Mouse (Mus musculus) liver, embryonic 14.5 days (tissue): ENCODE results near the gene Ttpal. TPM values are rescaled to one million over a fixed set of nuclear protein-coding genes. Genes with fewer than 3 reads are reported as not detected.

Experiments
- ATAC-seq: fragments of 200-750 bp; cut with Nextera tagmentation; 2 replicates; pipeline ENCODE4 v1.8.0; 2017; ENCODE audit warnings: moderate number of reproducible peaks, mild to moderate bottlenecking, moderate library complexity; ENCODE audit not compliant: insufficient read depth
- DNase-seq, 3 experiments: peaks; one replicate each; pipeline ENCODE4 v3.0.0-alpha.2; 2012 to 2013; ENCODE audit warnings: low read depth in 3 of 3, low spot score in 3 of 3
- H3K27ac ChIP-seq: fragments of 300-500 bp; sonication (generic); 2 replicates; pipeline ENCODE4 v1.5.1; 2014; ENCODE audit warnings: moderate library complexity, mild to moderate bottlenecking, control low read depth, inconsistent platforms
- H3K27me3 ChIP-seq: fragments of 300-500 bp; sonication (generic); 2 replicates; pipeline ENCODE4 v1.6.1; 2014; ENCODE audit warnings: mild to moderate bottlenecking, low read length, moderate library complexity; ENCODE audit not compliant: control insufficient read depth, insufficient read depth
- H3K36me3 ChIP-seq: fragments of 300-500 bp; sonication (generic); replicated peaks from 2 replicates; pipeline ENCODE4 v1.6.1; 2014; ENCODE audit warnings: low read depth; ENCODE audit not compliant: control insufficient read depth, insufficient read depth
- H3K4me1 ChIP-seq, 2 experiments: fragments of 200-500 bp in 1 of 2; fragments of 300-500 bp in 1 of 2; sonication (generic) in 1 of 2; replicated peaks; 2 replicates each; pipeline ENCODE4 v1.6.1; 2012 to 2014; ENCODE audit warnings: antibody characterized with exemption in 1 of 2, inconsistent platforms in 1 of 2, low read length in 1 of 2; ENCODE audit not compliant: control insufficient read depth in 2 of 2, insufficient read depth in 2 of 2
- H3K4me2 ChIP-seq: fragments of 300-500 bp; sonication (generic); 2 replicates; pipeline ENCODE4 v1.6.1; 2014; ENCODE audit warnings: low read depth, mild to moderate bottlenecking, control low read depth, moderate library complexity
- H3K4me3 ChIP-seq, 2 experiments: fragments of 200-500 bp in 1 of 2; fragments of 300-500 bp in 1 of 2; sonication (generic) in 1 of 2; 2 replicates each; pipeline ENCODE4 v1.5.1; 2012 to 2014; ENCODE audit warnings: low read depth in 2 of 2, low read length in 2 of 2, mild to moderate bottlenecking in 2 of 2, control low read depth in 1 of 2, inconsistent platforms in 1 of 2, moderate library complexity in 1 of 2; ENCODE audit not compliant: insufficient read depth in 1 of 2
- H3K9ac ChIP-seq: fragments of 300-500 bp; sonication (generic); replicated peaks from 2 replicates; pipeline ENCODE4 v1.6.1; 2014; ENCODE audit warnings: mild to moderate bottlenecking, control low read depth, moderate library complexity
- H3K9me3 ChIP-seq: fragments of 300-500 bp; sonication (generic); 2 replicates; pipeline ENCODE4 v1.6.1; 2016; ENCODE audit warnings: low read length, mixed read lengths; ENCODE audit not compliant: control insufficient read depth
- CTCF ChIP-seq: IDR thresholded peaks from 2 replicates; pipeline ENCODE4 v1.5.1; 2016; ENCODE audit warnings: antibody characterized with exemption, low read depth, control low read depth
- EP300 ChIP-seq: IDR thresholded peaks from 2 replicates; pipeline ENCODE4 v1.6.1; 2016; ENCODE audit warnings: antibody characterized with exemption, low read depth
- WGBS: fragments of 180-500 bp; shearing (Covaris S2); extraction: QIAGEN DNeasy Blood & Tissue Kit; methylation state at CpG from one replicate; pipeline ENCODE4 v1.1.7; 2014; ENCODE audit not compliant: insufficient replicate concordance; 5-methylcytosine and 5-hydroxymethylcytosine counted together
- polyA plus RNA-seq, 2 experiments: library from polyadenylated mRNA; depleted of rRNA in 1 of 2; stranded (reverse) in 1 of 2; unstranded in 1 of 2; fragments of >200 nt; fragmentation: Nextera tagmentation in 1 of 2; extraction: Ambion mirVana in 1 of 2; gene quantifications; 2 replicates each; pipeline versions ENCODE4 v1.2.1 to v1.2.3; 2012 to 2014

The Ttpal gene
- polyA plus RNA-seq, 2 experiments, result 5.3 to 10.0 TPM

DNA sequence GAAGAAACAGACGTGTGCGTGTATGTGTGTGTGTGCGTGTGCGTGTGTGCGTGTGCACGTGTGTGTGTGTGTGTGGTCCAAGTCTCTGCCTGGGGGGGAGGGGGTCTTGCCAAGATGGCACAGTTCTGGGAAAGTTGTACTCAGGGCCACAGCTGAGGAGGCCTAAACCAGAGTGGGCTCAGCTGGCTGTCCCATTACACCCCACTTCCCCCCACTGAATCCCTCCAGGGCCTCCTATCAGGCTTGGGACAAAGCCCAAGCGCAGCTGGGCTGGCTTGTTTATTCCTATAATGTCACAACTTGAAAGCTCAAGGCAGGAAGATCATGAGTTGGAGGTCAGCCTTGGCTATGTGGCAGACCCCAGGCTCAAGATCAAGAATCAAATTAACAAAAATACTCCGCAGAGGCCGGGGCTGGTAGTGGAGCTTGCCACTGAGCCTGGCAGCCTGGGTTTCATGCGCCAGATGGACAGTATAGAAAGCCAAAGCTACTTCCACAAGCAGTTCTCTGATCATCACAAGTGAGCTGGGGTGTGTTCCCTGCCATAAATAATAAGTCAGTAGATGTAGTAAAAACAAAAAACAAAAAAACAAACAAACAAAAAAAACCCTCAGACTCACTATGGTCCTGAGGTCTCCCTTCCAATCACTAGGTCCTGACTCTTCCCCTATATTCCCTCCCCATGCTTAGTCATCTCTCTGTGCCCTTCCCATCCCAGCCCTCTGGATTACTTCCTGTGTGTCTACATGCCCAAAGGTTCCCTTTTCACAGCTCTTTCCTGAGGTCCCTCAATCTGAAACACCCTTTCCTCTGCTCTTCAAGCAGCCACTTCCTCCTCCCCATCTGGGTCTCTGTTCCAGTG, 18.7 kb upstream of the Ttpal start:
- no peak for TF ChIP-seq CTCF
- TF ChIP-seq EP300, result no peak
- Histone ChIP-seq H3K27ac (no peak overlapping the region), H3K4me2 (no peak overlapping the region), H3K9ac (no peak overlapping the region), H3K4me1 (peaks cover 0 to 9% of the 10 kb centered on the region in 2 experiments; a peak in 2 of 4 replicates), H3K9me3 (no peaks in the 10 kb centered on the region), H3K4me3 (no peak overlapping the region), H3K36me3 (no peaks in the 10 kb centered on the region), H3K27me3 (no peaks in the 10 kb centered on the region)
- 79% methylated on average over 10 of the region's 10 CpGs for WGBS
- no peak for DNase-seq
- ATAC-seq, result no peak

DNA sequence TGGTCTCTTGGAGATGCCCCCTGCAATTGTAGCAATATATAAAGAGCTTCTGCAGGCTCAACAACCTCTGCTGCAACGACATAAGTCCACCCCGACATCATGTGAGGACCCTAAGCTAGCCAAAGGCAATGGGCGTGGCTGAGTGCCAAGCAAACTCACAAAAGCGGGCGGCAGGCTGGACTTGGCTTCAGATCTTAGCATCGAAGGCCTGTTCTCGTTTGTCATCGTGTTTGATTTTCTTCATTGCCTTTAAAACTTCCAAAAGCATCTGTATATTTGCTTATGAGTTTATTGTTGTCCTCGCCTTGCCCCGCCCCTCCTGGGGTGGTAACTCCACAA, 18.1 kb upstream of the Ttpal start:
- no peak overlapping the region for H3K4me2 ChIP-seq
- H3K9me3 ChIP-seq, result no peaks in the 10 kb centered on the region
- no peaks in the 10 kb centered on the region for H3K27me3 ChIP-seq
- ATAC-seq, result no peak
- TF ChIP-seq CTCF (no peak), EP300 (no peak)
- no peak overlapping the region for H3K4me3 ChIP-seq
- H3K27ac ChIP-seq, result no peak overlapping the region
- no peak overlapping the region for H3K9ac ChIP-seq
- H3K36me3 ChIP-seq, result no peaks in the 10 kb centered on the region
- H3K4me1 ChIP-seq, result peaks cover 0 to 10% of the 10 kb centered on the region in 2 experiments; a peak in 2 of 4 replicates
- no peak for DNase-seq
- WGBS, result 66% methylated on average over 10 of the region's 10 CpGs

GRCm38 (mm10) chr2:163586384-163587261, 15.5 kb upstream of the Ttpal start:
- WGBS, result 36% methylated on average over 19 of the region's 19 CpGs
- H3K36me3 ChIP-seq, result no peaks in the 10 kb centered on the region
- no peak overlapping the region for H3K4me2 ChIP-seq
- TF ChIP-seq CTCF (peak; percentile 94), EP300 (no peak)
- H3K9ac ChIP-seq, result no peak overlapping the region
- ATAC-seq (peak; percentile 71), DNase-seq (no peak)
- H3K4me3 ChIP-seq, result no peak overlapping the region
- H3K27ac ChIP-seq, result no peak overlapping the region
- no peaks in the 10 kb centered on the region for H3K27me3 ChIP-seq
- H3K9me3 ChIP-seq, result no peaks in the 10 kb centered on the region
- peaks cover 0 to 16% of the 10 kb centered on the region in 2 experiments; a peak in 2 of 4 replicates for H3K4me1 ChIP-seq

DNA sequence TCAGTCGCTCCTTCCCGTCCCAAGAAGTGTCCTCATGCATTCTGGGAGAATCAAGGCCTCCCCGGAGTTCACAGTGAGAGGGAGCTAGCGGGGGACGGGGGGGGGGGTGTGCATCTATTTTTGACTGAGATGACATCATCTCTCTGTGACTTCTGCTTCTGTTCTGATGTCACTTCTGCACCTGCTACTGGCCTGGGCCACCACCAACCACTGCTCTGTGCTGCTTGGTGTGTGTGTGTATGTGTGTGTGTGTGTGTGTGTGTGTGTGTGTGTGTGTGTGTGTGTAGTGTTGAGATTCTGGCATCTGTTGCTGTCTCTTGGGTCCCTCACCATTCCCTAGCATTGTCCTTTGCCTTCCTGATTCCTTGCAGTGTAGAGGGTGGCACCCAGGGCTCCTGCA, 14.6 kb upstream of the Ttpal start:
- WGBS, result 38% methylated on average over 5 of the region's 5 CpGs
- DNase-seq, result no peak

DNA sequence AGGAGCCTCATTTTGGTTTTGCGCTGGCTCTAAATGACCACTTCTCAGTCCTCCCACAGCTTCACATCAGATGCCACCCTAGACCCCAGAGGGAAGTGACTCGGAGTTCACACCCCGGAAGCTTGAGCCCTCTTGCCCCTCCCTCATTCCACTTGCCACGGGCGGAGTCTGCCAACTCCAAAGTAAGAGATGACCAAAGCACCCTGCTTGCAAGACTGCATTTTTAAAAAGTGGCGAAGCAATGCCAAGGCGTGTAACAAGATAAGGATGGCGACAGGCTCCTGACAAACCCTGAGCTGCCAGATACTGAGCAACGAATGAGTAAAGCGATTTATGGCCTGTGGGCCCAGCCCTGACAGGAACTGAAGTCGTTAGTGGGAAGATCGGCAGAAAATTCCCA, 11.9 kb upstream of the Ttpal start:
- Histone ChIP-seq H3K9me3 (no peaks in the 10 kb centered on the region), H3K27me3 (no peaks in the 10 kb centered on the region), H3K4me1 (peaks cover 0 to 23% of the 10 kb centered on the region in 2 experiments; a peak in 2 of 4 replicates), H3K9ac (no peak overlapping the region), H3K4me3 (no peak overlapping the region), H3K4me2 (no peak overlapping the region), H3K36me3 (no peaks in the 10 kb centered on the region), H3K27ac (no peak overlapping the region)
- WGBS, result 23% methylated on average over 12 of the region's 12 CpGs
- DNase-seq (no peak), ATAC-seq (no peak)
- no peak for TF ChIP-seq EP300
- no peak for TF ChIP-seq CTCF

More for the DNA sequence above, 14.6 kb upstream of the Ttpal start:
- TF ChIP-seq EP300 (no peak), CTCF (no peak)
- Histone ChIP-seq H3K36me3 (no peaks in the 10 kb centered on the region), H3K4me3 (no peak overlapping the region), H3K9ac (no peak overlapping the region), H3K27me3 (no peaks in the 10 kb centered on the region), H3K4me2 (no peak overlapping the region), H3K9me3 (no peaks in the 10 kb centered on the region), H3K27ac (no peak overlapping the region), H3K4me1 (peaks cover 0 to 16% of the 10 kb centered on the region in 2 experiments; a peak in 2 of 4 replicates)
- no peak for ATAC-seq
